Mouse (Mus musculus) cortical plate, adult 2 months (tissue): Measurements from ENCODE around the gene Zfp800.

Source experiments
- CTCF ChIP-seq: fragments of 200-500 bp; IDR thresholded peaks from 2 replicates; pipeline ENCODE4 v1.5.1; 2011; ENCODE audit warnings: mild to moderate bottlenecking, control low read depth, low read length; ENCODE audit not compliant: insufficient read depth; ENCODE audit errors: extremely low read depth
- POLR2A ChIP-seq: fragments of 200-500 bp; IDR thresholded peaks from 2 replicates; pipeline ENCODE4 v1.6.1; 2011; ENCODE audit warnings: mild to moderate bottlenecking, low read length, control low read depth; ENCODE audit not compliant: insufficient read depth; ENCODE audit errors: extremely low read depth

DNA sequence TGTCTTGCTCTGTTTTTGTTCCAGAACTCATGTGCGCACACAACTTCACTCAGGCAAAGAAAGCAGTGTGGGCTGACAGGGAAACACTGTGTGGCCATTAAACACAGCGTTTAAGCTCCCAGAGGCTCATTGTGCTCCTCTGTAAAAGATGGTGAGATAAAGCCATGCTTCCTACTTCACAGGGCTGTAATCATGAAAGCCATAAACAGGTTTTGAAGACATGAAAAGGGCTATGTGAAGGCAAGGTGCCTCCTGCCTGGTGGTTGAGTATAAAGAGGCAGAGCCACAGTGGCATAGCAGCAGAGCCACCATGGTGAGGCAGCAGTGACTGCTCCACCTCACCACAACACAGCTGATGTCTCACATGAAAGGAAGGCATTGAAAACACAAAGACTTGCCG lies 46.7 kb downstream of the Zfp800 start:
- TF ChIP-seq CTCF, result no peak
- no peak for TF ChIP-seq POLR2A
